Mouse (Mus musculus) hindbrain, embryonic 12.5 days (tissue): ENCODE measurements around the gene Foxe3. TPM values are rescaled to one million over a fixed set of nuclear protein-coding genes. Genes with fewer than 3 reads are reported as not detected.
"Not testable (repeated sequence)": the region's sequence is repeated elsewhere in the genome, so short reads cannot be mapped to it uniquely, and the experiment has no call there.

Experiments
- ATAC-seq: fragments of 200-750 bp; cut with Nextera tagmentation; 2 replicates; pipeline ENCODE4 v1.8.0; 2017; ENCODE audit warnings: moderate TSS enrichment; ENCODE audit not compliant: low FRiP score
- H3K27ac ChIP-seq: fragments of 300-500 bp; sonication (generic); 2 replicates; pipeline ENCODE4 v1.5.1; 2016; ENCODE audit warnings: mild to moderate bottlenecking
- H3K27me3 ChIP-seq: fragments of 300-500 bp; sonication (generic); 2 replicates; pipeline ENCODE4 v1.6.1; 2016; ENCODE audit warnings: mild to moderate bottlenecking
- H3K36me3 ChIP-seq: fragments of 300-500 bp; sonication (generic); 2 replicates; pipeline ENCODE4 v1.6.1; 2016; ENCODE audit warnings: mild to moderate bottlenecking
- H3K4me1 ChIP-seq: fragments of 300-500 bp; sonication (generic); 2 replicates; pipeline ENCODE4 v1.6.1; 2016
- H3K4me2 ChIP-seq: fragments of 300-500 bp; sonication (generic); replicated peaks from 2 replicates; pipeline ENCODE4 v1.6.1; 2016; ENCODE audit warnings: mild to moderate bottlenecking
- H3K4me3 ChIP-seq: fragments of 300-500 bp; sonication (generic); 2 replicates; pipeline ENCODE4 v1.5.1; 2016; ENCODE audit warnings: mild to moderate bottlenecking
- H3K9ac ChIP-seq: fragments of 300-500 bp; sonication (generic); 2 replicates; pipeline ENCODE4 v1.6.1; 2016; ENCODE audit warnings: mild to moderate bottlenecking, moderate library complexity
- H3K9me3 ChIP-seq: fragments of 300-500 bp; sonication (generic); replicated peaks from 2 replicates; pipeline ENCODE4 v1.6.1; 2016; ENCODE audit warnings: mild to moderate bottlenecking
- WGBS: fragments of 180-500 bp; shearing (Covaris S2); methylation state at CpG from one replicate; pipeline ENCODE4 v1.1.7; 2016; 5-methylcytosine and 5-hydroxymethylcytosine counted together
- polyA plus RNA-seq: library from polyadenylated mRNA; unstranded; fragments of >200 nt; fragmentation: Nextera tagmentation; extraction: Ambion mirVana; gene quantifications from 2 replicates; pipeline ENCODE4 v1.2.1, GENCODE M21; 2016

Gene Foxe3
- not detected in 2 replicates for polyA plus RNA-seq

DNA sequence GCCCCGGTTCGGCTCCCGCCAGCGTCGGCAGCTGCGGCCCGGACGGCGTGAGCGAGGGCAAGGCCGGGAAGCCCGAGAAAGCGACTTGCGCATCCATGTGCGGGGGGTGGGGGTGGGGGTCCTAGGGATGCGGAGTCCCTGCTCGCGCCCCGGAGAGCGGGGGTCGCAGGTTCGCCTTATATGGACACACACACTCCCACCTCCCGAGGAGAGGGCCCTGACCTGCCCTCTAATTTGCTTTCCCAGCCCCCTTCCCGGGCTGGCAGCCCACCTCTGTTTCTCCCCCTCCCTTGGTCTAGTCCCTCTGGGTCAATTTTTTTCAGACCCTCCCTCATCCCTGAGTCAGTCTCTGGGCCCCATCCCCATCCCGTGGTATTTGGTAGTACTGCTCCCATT, at the start of gene Foxe3:
Gene Foxe3 (minus strand): TSS at position 97 of the 396 bp plus-strand sequence.
- H3K27ac ChIP-seq = no peak within 1 kb of the TSS
- H3K27me3 ChIP-seq = peaks cover 91% of the 10 kb centered on the region
- H3K9ac ChIP-seq = 0 out of 2 replicates have a peak within 1 kb of the TSS, but pooled peaks have one; percentile 36
- 4% methylated on average over 25 of the region's 25 CpGs for WGBS
- peak within 1 kb of the TSS; percentile 64 for H3K4me2 ChIP-seq
- ATAC-seq = no peak
- H3K36me3 ChIP-seq = no peaks in the 10 kb centered on the region
- peaks cover 13% of the 10 kb centered on the region for H3K4me1 ChIP-seq
- no peaks in the 10 kb centered on the region for H3K9me3 ChIP-seq
- H3K4me3 ChIP-seq = peak within 1 kb of the TSS; percentile 40

DNA sequence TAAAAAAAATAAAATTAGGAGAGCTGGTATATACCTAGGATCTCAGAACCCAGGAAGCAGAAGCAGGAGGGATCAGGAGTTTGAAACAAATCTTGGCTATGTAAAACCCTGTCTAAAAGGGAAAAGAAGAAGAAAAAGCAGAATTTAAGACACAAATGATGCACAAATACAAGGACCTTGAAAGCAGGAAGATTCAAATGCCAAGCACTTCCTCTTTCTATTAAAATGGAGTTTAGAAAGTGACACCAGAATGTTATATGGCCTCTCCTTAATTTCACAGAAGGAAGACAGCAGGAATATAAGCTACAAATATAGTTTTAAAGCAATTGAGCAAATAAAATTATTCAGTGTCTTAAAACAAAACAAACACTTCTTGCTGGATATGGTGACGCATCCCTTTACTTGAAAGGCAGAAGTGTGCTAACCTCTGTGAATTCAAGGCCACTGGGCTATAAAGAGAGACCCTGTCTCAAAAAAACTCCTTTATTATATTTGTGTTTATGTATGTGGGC, 47.5 kb upstream of the Foxe3 start:
- 96% methylated on average over 1 of the region's 1 CpGs for WGBS
- H3K27me3 ChIP-seq = no peaks in the 10 kb centered on the region
- ATAC-seq = no peak
- no peak overlapping the region for H3K4me2 ChIP-seq
- no peak overlapping the region for H3K27ac ChIP-seq
- no peaks in the 10 kb centered on the region for H3K4me1 ChIP-seq
- H3K9me3 ChIP-seq = no peaks in the 10 kb centered on the region
- H3K9ac ChIP-seq = no peak overlapping the region
- no peak overlapping the region for H3K4me3 ChIP-seq
- H3K36me3 ChIP-seq = peaks cover 9% of the 10 kb centered on the region

GRCm38 (mm10) chr4:114970736-114971135, 44.9 kb upstream of the Foxe3 start:
- WGBS = 96% methylated on average over 5 of the region's 5 CpGs
- no peak for ATAC-seq
- Histone ChIP-seq H3K27me3 (no peaks in the 10 kb centered on the region), H3K36me3 (peaks cover 21% of the 10 kb centered on the region), H3K4me3 (no peak overlapping the region), H3K9me3 (no peaks in the 10 kb centered on the region), H3K4me2 (no peak overlapping the region), H3K9ac (no peak overlapping the region), H3K27ac (no peak overlapping the region), H3K4me1 (no peaks in the 10 kb centered on the region)

GRCm38 (mm10) chr4:114960881-114961280, 35.1 kb upstream of the Foxe3 start:
- H3K27ac ChIP-seq, ATAC-seq, H3K9me3 ChIP-seq, H3K4me2 ChIP-seq, H3K9ac ChIP-seq, H3K27me3 ChIP-seq, H3K4me1 ChIP-seq, H3K4me3 ChIP-seq: not testable (repeated sequence)
- H3K36me3 ChIP-seq = peaks cover 31% of the 10 kb centered on the region
- WGBS = 90% methylated on average over 2 of the region's 2 CpGs

- Histone ChIP-seq H3K4me3 (no peak overlapping the region), H3K36me3 (peaks cover 23% of the 10 kb centered on the region), H3K4me2 (no peak overlapping the region), H3K27ac (no peak overlapping the region), H3K9ac (no peak overlapping the region), H3K4me1 (no peaks in the 10 kb centered on the region), H3K9me3 (no peaks in the 10 kb centered on the region), H3K27me3 (no peaks in the 10 kb centered on the region)
- 91% methylated on average over 2 of the region's 2 CpGs for WGBS
- ATAC-seq = no peak
Observed at GRCm38 (mm10) chr4:114959533-114959932, 33.7 kb upstream of the Foxe3 start.

DNA sequence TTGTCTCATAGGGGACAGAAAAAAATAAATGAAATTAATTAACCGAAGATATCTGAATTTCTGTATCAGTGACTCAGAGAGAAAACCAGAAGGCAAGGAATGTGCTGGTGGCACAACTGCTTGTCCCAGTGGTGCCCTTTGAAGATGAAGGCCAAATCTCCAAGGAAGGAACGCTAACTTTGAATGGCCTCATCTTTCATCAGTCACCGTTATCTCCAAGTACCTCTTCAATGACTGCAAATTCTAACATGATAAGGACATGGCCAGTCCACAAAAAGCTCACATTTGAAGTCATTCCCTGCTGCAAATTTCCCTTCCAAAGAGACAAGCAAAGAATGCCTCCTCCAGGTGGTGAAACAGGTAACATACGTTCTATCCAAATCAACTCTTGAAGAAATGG, 33.0 kb upstream of the Foxe3 start:
- WGBS = 93% methylated on average over 4 of the region's 4 CpGs
- Histone ChIP-seq H3K4me1 (no peaks in the 10 kb centered on the region), H3K36me3 (peaks cover 23% of the 10 kb centered on the region), H3K9ac (no peak overlapping the region), H3K27ac (no peak overlapping the region), H3K9me3 (no peaks in the 10 kb centered on the region), H3K27me3 (no peaks in the 10 kb centered on the region), H3K4me3 (no peak overlapping the region), H3K4me2 (no peak overlapping the region)
- no peak for ATAC-seq

- no peaks in the 10 kb centered on the region for H3K27me3 ChIP-seq
- no peak overlapping the region for H3K4me3 ChIP-seq
- peaks cover 23% of the 10 kb centered on the region for H3K36me3 ChIP-seq
- 87% methylated on average over 2 of the region's 2 CpGs for WGBS
- no peak overlapping the region for H3K4me2 ChIP-seq
- H3K9ac ChIP-seq = no peak overlapping the region
- ATAC-seq = no peak
- no peaks in the 10 kb centered on the region for H3K4me1 ChIP-seq
- no peak overlapping the region for H3K27ac ChIP-seq
- no peaks in the 10 kb centered on the region for H3K9me3 ChIP-seq
Observed at GRCm38 (mm10) chr4:114958231-114958630, 32.4 kb upstream of the Foxe3 start.

- Histone ChIP-seq H3K9ac (no peak overlapping the region), H3K36me3 (peaks cover 16% of the 10 kb centered on the region)
- no peak for ATAC-seq
Observed at GRCm38 (mm10) chr4:114957403-114957802, 31.6 kb upstream of the Foxe3 start.

GRCm38 (mm10) chr4:114953172-114953571, 27.4 kb upstream of the Foxe3 start:
- Histone ChIP-seq H3K9me3 (no peaks in the 10 kb centered on the region), H3K9ac (no peak overlapping the region), H3K27ac (no peak overlapping the region), H3K27me3 (peaks cover 5% of the 10 kb centered on the region; the same call in 1 of the 2 replicates), H3K4me3 (no peak overlapping the region), H3K4me1 (no peaks in the 10 kb centered on the region), H3K36me3 (no peaks in the 10 kb centered on the region), H3K4me2 (no peak overlapping the region)
- no peak for ATAC-seq
- 86% methylated on average over 3 of the region's 3 CpGs for WGBS

More at GRCm38 (mm10) chr4:114957403-114957802, 31.6 kb upstream of the Foxe3 start:
- Histone ChIP-seq H3K9me3 (no peaks in the 10 kb centered on the region), H3K4me2 (no peak overlapping the region), H3K27me3 (no peaks in the 10 kb centered on the region), H3K4me1 (no peaks in the 10 kb centered on the region), H3K4me3 (no peak overlapping the region), H3K27ac (no peak overlapping the region)

GRCm38 (mm10) chr4:114947852-114948481, 22.2 kb upstream of the Foxe3 start:
- H3K27me3 ChIP-seq = peaks cover 15% of the 10 kb centered on the region
- 62% methylated on average over 7 of the region's 7 CpGs for WGBS
- no peaks in the 10 kb centered on the region for H3K4me1 ChIP-seq
- no peaks in the 10 kb centered on the region for H3K36me3 ChIP-seq
- no peak overlapping the region for H3K27ac ChIP-seq
- no peak for ATAC-seq
- H3K4me3 ChIP-seq = no peak overlapping the region
- H3K9me3 ChIP-seq = no peaks in the 10 kb centered on the region
- H3K4me2 ChIP-seq = no peak overlapping the region
- no peak overlapping the region for H3K9ac ChIP-seq

DNA sequence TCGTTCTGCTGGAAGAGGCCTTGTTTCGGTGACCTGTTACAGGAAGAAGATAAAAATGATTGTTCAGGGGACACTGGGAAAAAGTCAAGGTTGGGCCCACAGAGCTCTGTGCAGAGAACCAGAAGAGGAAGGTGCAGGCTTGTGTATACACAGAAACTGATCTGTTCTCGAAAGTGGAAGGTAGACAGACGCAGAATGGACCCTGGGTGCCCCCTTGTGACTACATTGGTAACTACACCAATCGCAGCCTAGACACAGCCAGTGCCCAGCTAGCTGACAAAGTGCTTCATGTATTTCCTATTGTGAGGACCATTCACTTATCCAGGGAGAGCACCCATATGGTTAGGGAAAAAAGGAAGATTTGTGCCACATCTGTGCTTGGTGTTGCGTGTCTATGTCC, 21.6 kb upstream of the Foxe3 start:
- Histone ChIP-seq H3K27ac (no peak overlapping the region), H3K27me3 (peaks cover 15% of the 10 kb centered on the region), H3K4me3 (no peak overlapping the region), H3K4me1 (peaks cover under 1% of the 10 kb centered on the region; the same call in 1 of the 2 replicates), H3K9me3 (no peaks in the 10 kb centered on the region), H3K4me2 (no peak overlapping the region), H3K36me3 (no peaks in the 10 kb centered on the region), H3K9ac (no peak overlapping the region)
- peak; percentile 75 for ATAC-seq
- WGBS = 34% methylated on average over 6 of the region's 6 CpGs

GRCm38 (mm10) chr4:114946416-114946815, 20.6 kb upstream of the Foxe3 start:
- Histone ChIP-seq H3K9me3 (no peaks in the 10 kb centered on the region), H3K4me1 (peaks cover 5% of the 10 kb centered on the region; the same call in 1 of the 2 replicates), H3K4me2 (no peak overlapping the region), H3K27ac (no peak overlapping the region), H3K9ac (no peak overlapping the region), H3K4me3 (no peak overlapping the region), H3K36me3 (no peaks in the 10 kb centered on the region), H3K27me3 (peaks cover 15% of the 10 kb centered on the region)
- ATAC-seq = no peak
- WGBS = 87% methylated on average over 4 of the region's 4 CpGs

DNA sequence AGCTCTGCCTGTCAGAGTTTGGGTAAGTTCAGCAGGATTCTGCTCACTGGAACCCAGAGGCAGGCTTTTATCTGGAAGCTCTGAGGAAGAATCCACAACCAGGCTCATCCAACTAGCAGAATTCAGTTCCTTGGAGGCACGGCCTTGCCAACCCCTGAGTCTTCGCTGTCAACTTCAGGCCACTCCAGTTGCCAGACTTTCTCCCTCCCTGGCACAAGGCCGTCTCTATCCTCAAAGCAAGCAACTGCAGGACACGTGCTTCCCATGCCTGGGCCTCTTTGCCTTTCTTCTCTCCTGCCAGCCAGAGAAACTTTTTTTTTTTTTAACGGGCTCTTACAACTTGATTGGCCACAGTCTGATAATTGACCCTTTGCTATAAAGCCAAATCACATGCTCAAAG, 19.2 kb upstream of the Foxe3 start:
- H3K9ac ChIP-seq = no peak overlapping the region
- H3K9me3 ChIP-seq = no peaks in the 10 kb centered on the region
- no peak overlapping the region for H3K4me2 ChIP-seq
- ATAC-seq = no peak
- H3K27me3 ChIP-seq = peaks cover 18% of the 10 kb centered on the region
- H3K4me3 ChIP-seq = no peak overlapping the region
- peaks cover 5% of the 10 kb centered on the region; the same call in 1 of the 2 replicates for H3K4me1 ChIP-seq
- H3K27ac ChIP-seq = no peak overlapping the region
- H3K36me3 ChIP-seq = no peaks in the 10 kb centered on the region
- WGBS = 38% methylated on average over 5 of the region's 5 CpGs
